Mouse (Mus musculus) C2C12 (cell line): ENCODE results near the gene Heg1. TPM values are rescaled to one million over a fixed set of nuclear protein-coding genes. Genes with fewer than 3 reads are reported as not detected.

Experiments
- H3K27me3 ChIP-seq: one replicate; pipeline ENCODE4 v1.6.1; 2011; ENCODE audit not compliant: control insufficient read depth, insufficient read depth, insufficient read length
- H3K36me3 ChIP-seq: one replicate; pipeline ENCODE4 v1.6.1; 2011; ENCODE audit not compliant: control insufficient read depth, insufficient read depth
- H3K4me3 ChIP-seq: one replicate; pipeline ENCODE4 v1.5.1; 2011; ENCODE audit warnings: mild to moderate bottlenecking, control low read depth; ENCODE audit not compliant: poor library complexity, insufficient read depth, severe bottlenecking
- H3K79me2 ChIP-seq: one replicate; pipeline ENCODE4 v1.6.1; 2011; ENCODE audit not compliant: control insufficient read depth, insufficient read depth
- H3K79me3 ChIP-seq: one replicate; pipeline ENCODE4 v1.6.1; 2011; ENCODE audit warnings: low read depth, control low read depth
- H3ac ChIP-seq: one replicate; pipeline ENCODE3; 2011; ENCODE audit warnings: low read depth; ENCODE audit not compliant: control insufficient read depth, insufficient read length
- CEBPB ChIP-seq: IDR thresholded peaks from one replicate; pipeline ENCODE4 v1.6.1; 2011; ENCODE audit warnings: low read depth, mild to moderate bottlenecking, control low read depth, moderate library complexity
- CTCF ChIP-seq: IDR thresholded peaks from one replicate; pipeline ENCODE4 v1.5.1; 2011; ENCODE audit not compliant: control insufficient read depth, insufficient read depth, insufficient read length
- FOSL1 ChIP-seq: IDR thresholded peaks from one replicate; pipeline ENCODE4 v1.8.0; 2011; ENCODE audit warnings: mild to moderate bottlenecking, low read length; ENCODE audit not compliant: poor library complexity, insufficient read depth, severe bottlenecking
- MAX ChIP-seq: IDR thresholded peaks from one replicate; pipeline ENCODE4 v1.6.1; 2011; ENCODE audit warnings: mild to moderate bottlenecking, control low read depth
- MYOD1 ChIP-seq: IDR thresholded peaks from one replicate; pipeline ENCODE4 v1.6.1; 2011; ENCODE audit warnings: low read depth; ENCODE audit not compliant: control insufficient read depth, insufficient read length
- MYOG ChIP-seq: IDR thresholded peaks from one replicate; pipeline ENCODE4 v1.6.1; 2011; ENCODE audit not compliant: control insufficient read depth, insufficient read length; ENCODE audit errors: extremely low read depth
- USF1 ChIP-seq: IDR thresholded peaks from one replicate; pipeline ENCODE4 v1.6.1; 2011; ENCODE audit warnings: low read depth, mild to moderate bottlenecking, control low read depth, moderate library complexity
- polyA plus RNA-seq: library from polyadenylated mRNA; unstranded; fragments of >200 nt; fragmentation: generic; extraction: Trizol; gene quantifications from one replicate; pipeline ENCODE4 v1.2.1, GENCODE M21; 2012; ENCODE audit warnings: missing spikeins

Heg1 gene
- polyA plus RNA-seq, 1 experiment = 4.4 TPM

DNA sequence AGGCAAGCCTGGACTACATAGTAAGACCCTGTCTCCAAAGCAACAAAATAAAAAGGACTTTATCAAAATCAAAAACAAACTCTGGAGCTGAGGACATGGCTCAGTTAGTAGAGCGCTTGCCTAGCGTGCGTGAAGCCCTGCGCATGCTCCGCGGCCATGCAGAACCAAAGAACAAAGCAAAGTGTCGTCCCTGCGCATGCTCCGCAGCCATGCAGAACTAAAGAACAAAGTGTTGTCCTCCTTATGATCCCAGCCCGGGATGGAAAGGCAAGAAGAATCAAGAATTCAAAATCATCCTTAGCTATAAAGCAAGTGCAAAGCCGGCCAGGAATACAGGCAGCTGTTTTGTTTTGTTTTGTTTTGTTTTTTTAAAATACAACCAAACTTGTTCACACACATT, 76.8 kb downstream of the Heg1 start:
- no peaks in the 10 kb centered on the region for H3K79me2 ChIP-seq
- H3K36me3 ChIP-seq = peaks cover 5% of the 10 kb centered on the region
- no peak overlapping the region for H3ac ChIP-seq
- no peak for TF ChIP-seq USF1
- no peak for TF ChIP-seq CTCF
- TF ChIP-seq CEBPB = no peak
- TF ChIP-seq MYOD1 = no peak
- TF ChIP-seq MYOG = no peak
- TF ChIP-seq MAX = no peak
- TF ChIP-seq FOSL1 = no peak
- H3K79me3 ChIP-seq = no peaks in the 10 kb centered on the region
- no peaks in the 10 kb centered on the region for H3K27me3 ChIP-seq
- no peak overlapping the region for H3K4me3 ChIP-seq

DNA sequence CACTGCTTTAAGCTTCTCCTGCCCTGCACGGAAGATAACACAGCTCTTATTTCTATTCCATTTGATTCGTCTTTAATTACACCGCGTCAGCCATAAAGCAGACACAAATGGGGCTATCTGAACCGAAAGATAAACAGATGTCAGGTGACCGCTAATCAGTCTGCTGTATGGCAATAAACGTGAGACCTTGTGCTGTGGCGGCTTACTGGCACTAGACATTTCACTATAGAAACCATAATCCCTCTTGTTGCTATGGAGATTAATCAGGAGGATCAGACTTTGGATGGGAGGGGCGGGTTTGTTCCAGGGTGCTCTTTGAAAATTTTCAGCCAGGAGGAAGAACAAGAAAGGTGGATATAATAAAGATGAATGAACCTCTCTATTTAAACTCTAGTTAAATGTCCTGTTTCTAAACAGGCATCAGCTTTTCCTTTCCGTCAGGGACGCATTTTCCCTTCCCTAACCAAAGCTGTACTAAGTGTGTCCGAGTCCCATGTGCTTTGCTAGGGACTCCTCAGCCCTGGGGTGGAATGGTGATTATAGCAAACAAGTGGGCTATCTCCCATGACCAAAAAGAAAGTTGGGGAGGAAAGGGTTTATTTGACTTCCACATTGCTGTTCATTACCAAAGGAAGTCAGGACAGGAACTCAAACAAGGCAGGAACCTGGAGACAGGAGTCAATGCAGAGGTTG, 80.5 kb downstream of the Heg1 start:
- H3K79me3 ChIP-seq = no peaks in the 10 kb centered on the region
- no peaks in the 10 kb centered on the region for H3K79me2 ChIP-seq
- no peak overlapping the region for H3K4me3 ChIP-seq
- TF ChIP-seq MAX (no peak), FOSL1 (no peak), MYOG (no peak), USF1 (no peak), CTCF (no peak), MYOD1 (no peak), CEBPB (no peak)
- no peaks in the 10 kb centered on the region for H3K27me3 ChIP-seq
- H3ac ChIP-seq = no peak overlapping the region
- H3K36me3 ChIP-seq = no peaks in the 10 kb centered on the region

DNA sequence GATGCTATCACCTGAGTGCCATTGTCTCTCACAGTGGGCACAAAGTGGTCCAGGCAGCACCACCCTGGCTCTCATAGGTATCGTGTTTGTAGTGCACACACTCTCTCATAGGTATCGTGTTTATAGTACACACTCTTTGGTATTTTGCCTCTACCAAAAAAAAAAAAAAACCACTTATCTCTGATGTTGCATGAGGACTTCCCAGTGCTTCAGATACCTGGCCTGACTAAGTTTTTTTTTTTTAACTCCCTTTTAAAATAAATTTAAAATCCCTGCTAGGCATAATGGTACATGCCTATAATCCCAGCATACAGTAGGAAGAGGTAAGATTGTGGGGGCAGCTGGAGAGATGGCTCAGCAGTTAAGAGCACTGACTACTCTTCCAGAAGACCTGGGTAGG, 81.3 kb downstream of the Heg1 start:
- H3K4me3 ChIP-seq = no peak overlapping the region
- no peaks in the 10 kb centered on the region for H3K36me3 ChIP-seq
- H3K79me3 ChIP-seq = no peaks in the 10 kb centered on the region
- no peaks in the 10 kb centered on the region for H3K79me2 ChIP-seq
- TF ChIP-seq MYOG (no peak), FOSL1 (no peak), MAX (no peak), CEBPB (no peak), CTCF (no peak), MYOD1 (no peak), USF1 (no peak)
- H3K27me3 ChIP-seq = no peaks in the 10 kb centered on the region
- H3ac ChIP-seq = no peak overlapping the region

DNA sequence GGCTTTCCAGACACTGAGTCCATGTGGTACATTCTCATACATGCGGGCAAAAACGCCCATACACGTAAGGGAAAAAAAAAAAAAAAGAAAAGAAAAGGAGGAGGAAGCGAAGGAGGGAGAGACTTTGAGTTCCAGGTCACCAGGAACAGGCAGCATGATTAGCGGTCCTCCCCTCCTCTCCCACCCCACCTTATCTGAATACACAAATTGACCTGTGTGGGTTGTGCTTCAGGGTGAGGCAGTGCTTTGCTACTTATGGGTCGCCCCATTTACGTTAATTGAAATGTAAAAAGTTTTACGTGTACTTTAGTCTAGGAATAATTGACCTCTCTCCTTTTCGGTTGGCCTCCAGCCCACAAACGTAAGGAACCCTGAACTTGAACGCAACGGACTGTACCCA, 82.1 kb downstream of the Heg1 start:
- Histone ChIP-seq H3K27me3 (no peaks in the 10 kb centered on the region), H3ac (no peak overlapping the region), H3K36me3 (no peaks in the 10 kb centered on the region), H3K79me3 (no peaks in the 10 kb centered on the region), H3K4me3 (no peak overlapping the region), H3K79me2 (no peaks in the 10 kb centered on the region)
- TF ChIP-seq MAX (no peak), USF1 (no peak), MYOD1 (no peak), MYOG (no peak), CEBPB (no peak), CTCF (no peak), FOSL1 (no peak)

DNA sequence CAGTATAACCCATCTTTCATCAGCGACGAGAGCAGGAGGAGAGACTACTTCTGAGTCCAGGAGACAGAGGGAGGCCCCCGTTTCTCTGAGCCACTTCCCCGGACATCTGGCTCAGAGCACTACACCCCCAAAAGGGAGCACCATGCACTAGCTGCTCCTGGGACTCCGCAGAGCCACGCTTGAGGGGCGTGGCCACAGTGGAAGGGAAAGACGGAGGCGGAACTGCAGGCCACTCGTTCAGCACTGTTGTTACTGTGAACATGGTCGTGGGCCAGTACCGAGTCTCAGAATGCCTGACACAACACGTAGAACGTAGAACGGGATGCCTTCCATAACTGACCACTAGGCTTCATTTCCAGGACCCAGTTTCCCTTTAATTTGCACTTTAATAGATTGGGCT, 82.6 kb downstream of the Heg1 start:
- H3ac ChIP-seq = no peak overlapping the region
- TF ChIP-seq CTCF = no peak
- no peaks in the 10 kb centered on the region for H3K27me3 ChIP-seq
- no peaks in the 10 kb centered on the region for H3K79me3 ChIP-seq
- no peaks in the 10 kb centered on the region for H3K36me3 ChIP-seq
- no peak overlapping the region for H3K4me3 ChIP-seq
- H3K79me2 ChIP-seq = no peaks in the 10 kb centered on the region

DNA sequence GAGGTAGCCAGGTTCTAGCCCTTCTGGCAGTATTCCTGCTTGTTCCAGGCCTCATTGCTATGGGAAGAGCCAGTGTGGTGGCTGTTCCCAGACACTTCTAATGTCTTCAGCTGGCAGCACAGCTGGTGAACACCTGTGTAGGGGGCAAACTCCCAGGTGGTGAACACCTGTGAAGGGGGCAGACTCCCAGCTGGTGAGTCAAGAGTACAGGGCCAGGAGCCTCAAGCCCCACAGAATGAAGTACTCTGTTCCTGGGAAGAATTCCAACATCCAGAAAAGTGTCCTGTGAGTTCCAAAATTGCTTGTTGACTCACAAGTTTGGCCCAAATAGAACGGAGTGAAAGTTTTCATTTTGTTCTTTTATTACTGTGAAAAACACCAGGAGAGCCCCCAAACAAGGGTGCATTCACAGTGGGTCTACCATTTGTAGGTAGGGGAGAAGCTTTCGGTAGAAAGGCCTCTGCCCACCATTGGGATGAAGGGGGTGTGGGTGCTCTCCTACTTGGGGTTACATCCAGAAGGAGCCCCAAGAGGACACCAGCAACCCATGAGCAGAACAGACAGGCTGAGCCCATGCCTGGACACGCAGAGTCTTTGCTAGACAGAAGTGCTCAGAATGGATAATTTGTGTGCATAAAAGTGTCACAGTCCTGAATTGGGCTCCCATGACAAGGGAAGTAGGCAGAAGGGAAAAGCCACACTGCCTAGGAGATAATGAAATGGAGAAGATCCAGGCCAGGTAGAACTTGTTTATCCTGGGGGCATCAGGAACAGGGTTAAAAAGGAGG, 84.5 kb downstream of the Heg1 start:
- TF ChIP-seq FOSL1 = no peak
- no peak for TF ChIP-seq CEBPB
- no peak for TF ChIP-seq MAX
- TF ChIP-seq MYOG = no peak
- no peak for TF ChIP-seq MYOD1
- no peak for TF ChIP-seq CTCF
- Histone ChIP-seq H3K36me3 (no peaks in the 10 kb centered on the region), H3ac (no peak overlapping the region), H3K27me3 (no peaks in the 10 kb centered on the region), H3K4me3 (no peak overlapping the region), H3K79me3 (no peaks in the 10 kb centered on the region), H3K79me2 (no peaks in the 10 kb centered on the region)
